Mouse (Mus musculus) frontal cortex, adult 2 months (tissue): ENCODE results near the gene Rfx3. TPM values are rescaled to one million over a fixed set of nuclear protein-coding genes. Genes with fewer than 3 reads are reported as not detected.

Experiments
- DNase-seq, 2 experiments: peaks; one replicate each; pipeline ENCODE4 v3.0.0; 2022; ENCODE audit warnings: low spot score in 1 of 2; ENCODE audit errors: extremely low spot score in 1 of 2
- polyA plus RNA-seq: library from polyadenylated mRNA; depleted of rRNA; stranded (reverse); fragments of >200 nt; gene quantifications from 2 replicates; pipeline ENCODE4 v1.2.3, GENCODE M21; 2012

Gene Rfx3
- polyA plus RNA-seq, 1 experiment, result 19.5 TPM

DNA sequence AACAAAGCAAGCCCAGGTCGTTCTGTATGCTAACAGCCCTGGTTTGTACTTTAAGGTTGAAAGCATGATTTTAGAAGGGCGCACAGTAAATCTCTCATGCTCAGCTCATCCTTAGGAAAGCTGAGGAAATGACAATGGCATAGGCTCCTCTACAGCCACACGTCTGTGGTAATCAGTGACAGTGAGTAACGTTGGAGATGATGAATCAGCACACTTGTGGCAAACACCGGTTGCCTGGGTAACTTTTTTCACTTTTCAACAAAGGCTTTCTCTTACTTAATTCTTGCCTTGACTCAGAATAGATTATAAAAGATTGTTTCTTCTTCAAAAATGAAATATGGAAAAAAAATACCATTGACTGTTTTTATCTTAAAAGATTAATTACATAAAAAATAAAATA, 104.0 kb downstream of the Rfx3 start:
- DNase-seq, result no peak

GRCm38 (mm10) chr19:27905976-27906375, 105.0 kb downstream of the Rfx3 start:
- DNase-seq, result no peak

DNA sequence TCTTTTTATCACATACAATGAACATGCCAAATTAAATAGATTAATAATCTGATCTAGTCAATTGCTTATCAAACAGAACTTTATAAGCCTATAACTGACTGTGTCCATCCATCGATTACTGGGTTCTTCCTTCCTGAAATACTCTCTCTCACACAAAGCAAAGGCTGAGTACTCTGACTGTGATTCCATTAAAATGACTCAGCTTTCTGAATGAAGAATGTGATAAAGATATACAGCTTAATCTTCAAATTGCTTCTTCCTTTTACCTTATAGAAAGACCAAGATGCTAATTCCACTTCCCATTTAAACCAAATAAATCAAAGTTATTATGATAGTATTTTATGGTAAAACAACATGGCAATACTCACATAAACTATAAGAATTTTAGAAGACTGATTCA, 105.8 kb downstream of the Rfx3 start:
- no peak for DNase-seq

- DNase-seq, result peak; percentile 38 to 57
These were observed 106.3 kb downstream of the Rfx3 start for GRCm38 (mm10) chr19:27904655-27905054.

GRCm38 (mm10) chr19:27904209-27904608, 106.8 kb downstream of the Rfx3 start:
- DNase-seq, result no peak

- DNase-seq, result no peak
These were observed 108.4 kb downstream of the Rfx3 start for GRCm38 (mm10) chr19:27902601-27903000.

- no peak for DNase-seq
These were observed 109.3 kb downstream of the Rfx3 start for GRCm38 (mm10) chr19:27901693-27902092.

- DNase-seq, result no peak
These were observed 126.4 kb downstream of the Rfx3 start for GRCm38 (mm10) chr19:27884520-27884919.

- no peak for DNase-seq
These were observed 133.5 kb downstream of the Rfx3 start for GRCm38 (mm10) chr19:27877429-27877828.

- no peak for DNase-seq
These were observed 140.2 kb downstream of the Rfx3 start for GRCm38 (mm10) chr19:27870794-27871193.

- DNase-seq, result no peak
These were observed 151.3 kb downstream of the Rfx3 start for GRCm38 (mm10) chr19:27859641-27860040.

DNA sequence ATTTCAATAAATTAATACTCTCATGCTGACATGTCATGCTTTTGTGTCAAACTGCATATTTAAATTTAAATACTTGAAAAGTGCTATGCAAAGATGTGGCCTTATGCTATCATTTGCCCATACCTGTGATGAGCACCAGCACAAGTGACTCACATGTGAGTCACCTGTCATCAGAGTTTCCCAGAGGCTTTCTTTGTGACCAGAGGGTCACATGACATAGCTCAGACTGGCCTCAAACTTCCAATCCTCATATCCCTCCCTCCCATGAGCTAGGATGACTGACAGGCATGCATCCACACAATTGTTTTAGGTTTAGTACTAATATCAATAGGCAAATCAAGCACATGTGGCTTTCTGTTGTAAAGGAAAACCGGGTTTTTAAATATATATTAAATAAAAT, 162.0 kb downstream of the Rfx3 start:
- DNase-seq, result no peak

DNA sequence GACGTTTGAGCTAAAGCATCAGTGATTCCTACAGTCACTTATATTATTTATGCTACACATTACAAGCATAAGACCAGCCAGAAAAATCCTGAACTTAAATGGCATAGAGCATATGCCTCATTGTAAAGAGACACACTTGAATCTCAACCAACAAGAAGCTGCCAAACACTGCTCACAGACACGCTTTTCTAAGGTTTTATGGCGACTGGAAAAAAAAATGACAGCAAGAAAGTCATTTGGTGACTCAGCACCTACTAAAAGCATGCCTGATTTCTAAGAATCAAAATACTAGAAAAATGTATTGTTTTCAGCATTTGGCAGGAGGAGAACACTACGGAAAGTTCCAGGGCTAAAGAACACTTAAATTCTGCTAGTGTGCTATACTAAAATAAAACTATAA, 163.9 kb downstream of the Rfx3 start:
- peak in 1 of 2 experiments; percentile 39 for DNase-seq

DNA sequence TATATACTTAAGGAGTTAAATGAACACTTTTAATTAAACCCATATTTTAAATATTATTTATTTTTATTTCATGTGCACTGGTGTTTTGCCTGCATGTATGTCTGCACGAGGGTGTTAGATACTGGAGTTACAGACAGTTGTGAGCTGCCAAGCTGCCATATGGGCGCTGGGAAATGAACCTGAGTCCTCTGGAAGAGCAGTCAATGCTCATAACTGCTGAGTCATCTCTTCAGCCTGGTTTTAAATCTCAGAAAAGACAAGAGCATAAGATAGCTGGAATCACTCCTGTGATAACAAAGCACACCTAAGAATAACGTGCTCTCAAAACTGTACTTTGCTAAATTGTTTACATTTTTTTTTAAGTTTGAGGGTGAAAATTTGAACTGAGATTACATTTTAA, 172.3 kb downstream of the Rfx3 start:
- DNase-seq, result no peak

DNA sequence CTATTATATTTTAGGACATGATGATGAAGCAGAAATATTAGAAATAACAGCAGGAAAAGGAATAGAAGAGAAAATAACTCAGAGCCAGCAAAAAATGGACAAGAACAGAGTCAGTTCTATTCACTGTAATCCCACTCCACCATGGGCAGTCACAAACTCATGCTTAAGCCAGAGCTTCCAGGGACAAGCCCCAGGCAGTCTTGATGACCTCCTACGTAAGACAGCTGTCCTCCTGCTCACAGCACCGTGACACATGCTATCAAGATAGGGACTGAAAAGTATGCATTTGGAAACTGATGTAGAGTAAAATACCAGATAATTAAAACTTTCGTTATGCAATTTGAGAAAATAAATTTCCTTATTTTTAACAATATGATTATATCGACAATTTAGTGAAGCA, 172.9 kb downstream of the Rfx3 start:
- no peak for DNase-seq

DNA sequence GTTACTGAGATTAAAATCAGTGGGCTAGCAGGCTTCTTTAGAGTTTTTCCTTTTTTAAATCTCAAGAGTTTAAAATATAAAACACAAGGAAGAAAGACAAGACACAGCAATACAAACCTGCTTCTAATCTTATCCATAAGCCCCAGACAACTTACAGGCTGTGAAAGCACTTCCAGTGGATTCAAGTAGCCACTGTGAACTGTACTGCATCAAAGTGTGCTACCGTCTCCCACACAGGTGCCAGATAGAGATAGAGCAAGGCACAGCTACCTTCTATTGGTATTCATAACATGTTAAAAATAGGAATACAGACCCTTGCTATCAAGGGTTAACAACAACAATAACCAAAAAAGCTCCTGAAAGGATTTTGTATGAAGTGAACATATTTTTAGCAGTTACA, 178.5 kb downstream of the Rfx3 start:
- DNase-seq, result no peak

DNA sequence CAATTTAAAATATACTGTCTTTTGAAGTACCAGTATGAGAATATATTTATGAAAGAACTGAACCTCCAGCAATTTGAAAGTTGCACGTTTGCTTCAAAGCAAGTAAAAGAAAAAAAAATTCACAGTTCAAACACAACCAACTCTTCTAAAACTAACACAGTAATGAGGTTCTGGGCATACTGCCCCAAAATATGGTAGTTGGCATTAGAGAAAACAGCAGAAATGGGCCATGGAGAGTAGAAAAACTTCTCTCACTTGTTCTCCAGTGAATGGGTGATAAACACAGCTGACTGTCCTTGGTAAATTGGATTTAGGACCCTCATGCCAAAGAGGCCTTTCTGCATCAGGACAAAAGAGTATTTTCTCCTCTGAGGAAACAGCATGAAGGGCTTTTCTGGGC, 182.7 kb downstream of the Rfx3 start:
- DNase-seq, result peak in 1 of 2 experiments; percentile 37

DNA sequence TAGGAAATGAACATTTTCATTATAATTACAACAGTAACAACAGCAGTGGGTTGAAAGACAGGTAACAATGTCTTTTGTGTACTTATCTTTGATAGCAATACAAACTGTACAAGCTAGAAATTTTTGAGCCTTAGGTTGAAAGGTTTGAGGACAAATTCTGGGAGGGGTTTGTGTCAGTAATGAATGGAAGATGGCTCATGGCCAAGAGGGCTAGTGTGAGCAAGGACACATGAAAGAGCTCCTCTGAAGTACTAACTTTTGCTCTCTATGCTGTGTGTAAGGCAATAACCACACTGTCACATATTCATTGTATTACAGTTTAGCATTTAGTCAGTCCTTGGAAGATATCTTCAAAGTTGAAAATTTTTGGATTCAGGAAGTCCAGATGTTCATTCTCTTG, 193.3 kb downstream of the Rfx3 start:
- DNase-seq, result no peak

- peak in 1 of 2 experiments; percentile 55 for DNase-seq
These were observed 230.9 kb downstream of the Rfx3 start for GRCm38 (mm10) chr19:27780030-27780429.

- DNase-seq, result no peak
These were observed 240.2 kb downstream of the Rfx3 start for GRCm38 (mm10) chr19:27770716-27771265.

DNA sequence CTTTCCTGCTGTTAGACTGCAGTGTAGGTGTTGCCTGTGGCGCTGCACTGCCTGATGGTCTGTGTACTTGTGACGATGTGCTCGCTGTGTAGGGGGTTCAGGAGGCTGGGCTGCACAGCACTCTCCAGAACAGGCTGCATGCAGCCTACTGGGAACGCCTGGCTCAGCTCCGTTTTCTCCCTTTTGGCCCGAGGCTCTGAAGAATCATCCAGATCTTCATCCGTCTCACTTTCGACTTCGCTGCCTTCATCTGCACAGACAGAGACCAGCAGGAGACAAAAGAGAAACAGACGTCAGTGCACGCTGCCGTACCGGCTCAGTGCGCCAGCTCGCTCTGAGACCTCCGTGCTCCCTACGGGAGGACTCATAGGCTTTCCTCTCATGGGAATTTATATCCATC, 242.5 kb downstream of the Rfx3 start:
- DNase-seq, result no peak

GRCm38 (mm10) chr19:27760309-27760708, 250.7 kb downstream of the Rfx3 start:
- DNase-seq, result no peak

GRCm38 (mm10) chr19:27759347-27759746, 251.6 kb downstream of the Rfx3 start:
- no peak for DNase-seq
